8 mouse cellular contexts compared by ENCODE assay signal in genomic region chr5:122994303-122994846, GRCm38 (mm10). TPM values are rescaled to one million over a fixed set of nuclear protein-coding genes. Genes with fewer than 3 reads are reported as not detected.
DNase-seq lines count a peak whose midpoint lies in the region; ATAC-seq and TF ChIP-seq lines count a peak whose summit lies in the region.

No protein-coding gene starts in this region.

- peak overlapping the region; percentile 19; the same call in 1 of the 2 replicates for H3K4me3 ChIP-seq in heart, embryonic 11.5 days (ENCODE audit: low read depth, low read length)
- no peak overlapping the region; the same call in 1 of the 2 replicates for H3K4me3 ChIP-seq in kidney, embryonic 14.5 days (ENCODE audit: low read length)
- no peak overlapping the region for H3K4me3 ChIP-seq in liver, adult 2 months (ENCODE audit: insufficient read depth, low read depth, low read length)
- no peak overlapping the region for H3K4me3 ChIP-seq in myocyte
- no peak overlapping the region for H3K4me3 ChIP-seq in stomach, embryonic 14.5 days (ENCODE audit: low read depth, low read length)

- no peaks in the 10 kb centered on the region for H3K79me2 ChIP-seq in liver, adult 2 months (ENCODE audit: control insufficient read depth, insufficient read depth, low read length)
- H3K79me2 ChIP-seq in myocyte (ENCODE audit: control insufficient read depth, insufficient read depth) = no peaks in the 10 kb centered on the region

- H3K4me1 ChIP-seq in heart, embryonic 11.5 days (ENCODE audit: control insufficient read depth, insufficient read depth, low read length) = peaks cover 20% of the 10 kb centered on the region
- H3K4me1 ChIP-seq in kidney, embryonic 14.5 days (ENCODE audit: control insufficient read depth, insufficient read depth, low read length) = peaks cover 20% of the 10 kb centered on the region
- no peaks in the 10 kb centered on the region for H3K4me1 ChIP-seq in liver, adult 2 months (ENCODE audit: control insufficient read depth, insufficient read depth, low read length)
- H3K4me1 ChIP-seq in stomach, embryonic 14.5 days (ENCODE audit: control insufficient read depth, insufficient read depth, low read length) = peaks cover 8% of the 10 kb centered on the region; the same call in 1 of the 2 replicates

- H3K27ac ChIP-seq in heart, embryonic 11.5 days (ENCODE audit: low read depth, low read length) = peak overlapping the region; percentile 46; the same call in 1 of the 2 replicates
- peak overlapping the region; percentile 77; the same call in 1 of the 2 replicates for H3K27ac ChIP-seq in kidney, embryonic 14.5 days (ENCODE audit: low read depth, low read length)
- no peak overlapping the region for H3K27ac ChIP-seq in liver, adult 2 months (replicated peaks; ENCODE audit: insufficient read depth, low read depth, low read length)
- H3K27ac ChIP-seq in stomach, embryonic 14.5 days (ENCODE audit: low read length) = no peak overlapping the region

- no peaks in the 10 kb centered on the region for H3K27me3 ChIP-seq in heart, embryonic 11.5 days (ENCODE audit: control insufficient read depth, insufficient read depth, low read length)
- H3K27me3 ChIP-seq in kidney, embryonic 14.5 days (ENCODE audit: control insufficient read depth, insufficient read depth, low read length) = no peaks in the 10 kb centered on the region
- no peaks in the 10 kb centered on the region for H3K27me3 ChIP-seq in liver, adult 2 months (ENCODE audit: control insufficient read depth, insufficient read depth, low read length)
- no peaks in the 10 kb centered on the region for H3K27me3 ChIP-seq in myocyte (ENCODE audit: control insufficient read depth, insufficient read depth, insufficient read length)
- no peaks in the 10 kb centered on the region for H3K27me3 ChIP-seq in stomach, embryonic 14.5 days (ENCODE audit: control insufficient read depth, insufficient read depth, low read length)

- H3ac ChIP-seq in myocyte (ENCODE audit: control insufficient read depth, insufficient read length) = no peak overlapping the region

- peak overlapping the region; percentile 59 for H3K9ac ChIP-seq in heart, embryonic 11.5 days (ENCODE audit: low read depth, low read length)
- H3K9ac ChIP-seq in kidney, embryonic 14.5 days (ENCODE audit: low read depth, low read length) = 0 out of 2 replicates have a peak overlapping the region, but pooled peaks have one; percentile 28
- no peak overlapping the region for H3K9ac ChIP-seq in liver, adult 2 months (ENCODE audit: low read depth, low read length)
- no peak overlapping the region for H3K9ac ChIP-seq in stomach, embryonic 14.5 days (replicated peaks; ENCODE audit: low read depth, low read length)

- peak overlapping the region; percentile 60 for H3K4me2 ChIP-seq in heart, embryonic 11.5 days
- H3K4me2 ChIP-seq in kidney, embryonic 14.5 days (replicated peaks; ENCODE audit: low read depth, low read length) = peak overlapping the region; percentile 24
- H3K4me2 ChIP-seq in myocyte (ENCODE audit: low read depth) = peak overlapping the region; percentile 94
- peak overlapping the region; percentile 22; the same call in 1 of the 2 replicates for H3K4me2 ChIP-seq in stomach, embryonic 14.5 days (replicated peaks; ENCODE audit: low read depth, low read length)

- no peaks in the 10 kb centered on the region for H3K36me3 ChIP-seq in heart, embryonic 11.5 days (ENCODE audit: control insufficient read depth, insufficient read depth, low read length)
- H3K36me3 ChIP-seq in kidney, embryonic 14.5 days (ENCODE audit: control insufficient read depth, insufficient read depth, low read length) = peaks cover 3% of the 10 kb centered on the region; the same call in 1 of the 2 replicates
- no peaks in the 10 kb centered on the region for H3K36me3 ChIP-seq in liver, adult 2 months (ENCODE audit: control insufficient read depth, insufficient read depth, low read length)
- no peaks in the 10 kb centered on the region for H3K36me3 ChIP-seq in myocyte (ENCODE audit: control insufficient read depth, insufficient read depth)
- no peaks in the 10 kb centered on the region; the same call in 1 of the 2 replicates for H3K36me3 ChIP-seq in stomach, embryonic 14.5 days (ENCODE audit: control insufficient read depth, insufficient read depth, low read length)

- no peak for TF ChIP-seq POLR2A in liver, adult 2 months (IDR thresholded peaks at IDR 0.05; ENCODE audit: extremely low read depth, insufficient read depth, low read length)
- TF ChIP-seq POLR2A in myocyte (IDR thresholded peaks at IDR 0.05; ENCODE audit: insufficient read length, low read depth) = no peak

- H3K9me3 ChIP-seq in heart, embryonic 11.5 days (replicated peaks; ENCODE audit: control insufficient read depth, low read length) = no peaks in the 10 kb centered on the region
- no peaks in the 10 kb centered on the region for H3K9me3 ChIP-seq in kidney, embryonic 14.5 days (ENCODE audit: control insufficient read depth, low read length)
- H3K9me3 ChIP-seq in stomach, embryonic 14.5 days (ENCODE audit: control insufficient read depth, low read depth, low read length) = no peaks in the 10 kb centered on the region

- 10% methylated on average over 5 of the region's 5 CpGs for WGBS in heart, embryonic 11.5 days (ENCODE audit: insufficient replicate concordance)
- 5% methylated on average over 5 of the region's 5 CpGs for WGBS in kidney, embryonic 14.5 days
- WGBS in liver, adult 2 months = 11% methylated on average over 5 of the region's 5 CpGs
- 8% methylated on average over 5 of the region's 5 CpGs for WGBS in stomach, embryonic 14.5 days

- DNase-seq in cerebellum, postnatal 25 days = peak; percentile 48 to 75
- DNase-seq in cerebellum, adult 9-10 months = no peak
- peak; percentile 98 for DNase-seq in liver, adult 2 months (ENCODE audit: extremely low read depth, low read depth, low spot score)

- no peak for TF ChIP-seq CTCF in liver, adult 2 months (IDR thresholded peaks at IDR 0.05; ENCODE audit: low read depth, low read length)

- peak; percentile 74 for ATAC-seq in erythroid progenitor cell, adult 5-6 weeks (replicated peaks; ENCODE audit: low FRiP score, poor library complexity, severe bottlenecking)
- ATAC-seq in heart, embryonic 11.5 days (replicated peaks; ENCODE audit: insufficient number of reproducible peaks, low FRiP score, low TSS enrichment) = peak; percentile 71; the same call in 1 of the 2 replicates
- ATAC-seq in kidney, embryonic 14.5 days (ENCODE audit: low FRiP score, low TSS enrichment) = peak; percentile 93
- ATAC-seq in stomach, embryonic 14.5 days (ENCODE audit: insufficient number of reproducible peaks, insufficient read depth, low FRiP score, low read depth) = peak; percentile 93

TF ChIP-seq in myocyte, 11 proteins besides CTCF, POLR2A, EP300 and RAD21:
- TF ChIP-seq E2F4 (IDR thresholded peaks at IDR 0.05; ENCODE audit: insufficient read depth) (peak; percentile 64), USF1 (IDR thresholded peaks at IDR 0.05; ENCODE audit: low read depth) (no peak)

RNA-seq across cellular contexts. Expression of gene Kdm2b, which starts 4.8 kb away (rescaled TPM):
- 7.5 and 13.0 TPM in 2 replicates for total RNA-seq in erythroid progenitor cell, adult 5-6 weeks (2015; ENCODE audit: low replicate concordance)
- 13.0 and 14.9 TPM in 2 replicates for total RNA-seq in erythroid progenitor cell, adult 5-6 weeks (2017; ENCODE audit: low replicate concordance)
- 26.5 and 28.8 TPM in 2 replicates for polyA plus RNA-seq in heart, embryonic 11.5 days (2014; fragmentation: Nextera tagmentation; extraction: Ambion mirVana)
- polyA plus RNA-seq in kidney, embryonic 14.5 days (2014; fragmentation: Nextera tagmentation; extraction: Ambion mirVana) = 59.1 and 105 TPM in 2 replicates
- total RNA-seq in liver, adult 2 months (2014; rRNA removed) = 3.0 and 4.9 TPM in 2 replicates
- 5.5 and 7.1 TPM in 2 replicates for polyA plus RNA-seq in liver, adult 2 months (2012; rRNA removed)
- 10.1 TPM for polyA plus RNA-seq in myocyte (2012; fragmentation: generic; extraction: Trizol)
- polyA plus RNA-seq in stomach, embryonic 14.5 days (2014; fragmentation: Nextera tagmentation; extraction: Ambion mirVana) = 34.5 and 37.9 TPM in 2 replicates

RNA-seq across cellular contexts. Expression of gene Orai1, which starts 20.5 kb away (rescaled TPM):
- total RNA-seq in erythroid progenitor cell, adult 5-6 weeks (2015; ENCODE audit: low replicate concordance) = 5.0 and 24.3 TPM in 2 replicates
- total RNA-seq in erythroid progenitor cell, adult 5-6 weeks (2017; ENCODE audit: low replicate concordance) = 3.5 and 4.0 TPM in 2 replicates
- polyA plus RNA-seq in heart, embryonic 11.5 days (2014; fragmentation: Nextera tagmentation; extraction: Ambion mirVana) = 12.5 and 15.1 TPM in 2 replicates
- polyA plus RNA-seq in kidney, embryonic 14.5 days (2014; fragmentation: Nextera tagmentation; extraction: Ambion mirVana) = 21.5 and 23.2 TPM in 2 replicates
- total RNA-seq in liver, adult 2 months (2014; rRNA removed) = 4.2 and 5.8 TPM in 2 replicates
- 39.3 and 43.1 TPM in 2 replicates for polyA plus RNA-seq in liver, adult 2 months (2012; rRNA removed)
- polyA plus RNA-seq in myocyte (2012; fragmentation: generic; extraction: Trizol) = 36.7 TPM
- 17.8 and 20.5 TPM in 2 replicates for polyA plus RNA-seq in stomach, embryonic 14.5 days (2014; fragmentation: Nextera tagmentation; extraction: Ambion mirVana)

RNA-seq across cellular contexts. Expression of gene Morn3, which starts 52.4 kb away (rescaled TPM):
- not detected in 2 replicates for total RNA-seq in erythroid progenitor cell, adult 5-6 weeks (2015; ENCODE audit: low replicate concordance)
- not detected in 2 replicates for total RNA-seq in erythroid progenitor cell, adult 5-6 weeks (2017; ENCODE audit: low replicate concordance)
- 0.69 TPM in 1 of 2 replicates, not detected in the other for polyA plus RNA-seq in heart, embryonic 11.5 days (2014; fragmentation: Nextera tagmentation; extraction: Ambion mirVana)
- polyA plus RNA-seq in kidney, embryonic 14.5 days (2014; fragmentation: Nextera tagmentation; extraction: Ambion mirVana) = 1.3 and 1.7 TPM in 2 replicates
- not detected in 2 replicates for total RNA-seq in liver, adult 2 months (2014; rRNA removed)
- polyA plus RNA-seq in liver, adult 2 months (2012; rRNA removed) = not detected in 2 replicates
- polyA plus RNA-seq in myocyte (2012; fragmentation: generic; extraction: Trizol) = not detected
- not detected in 2 replicates for polyA plus RNA-seq in stomach, embryonic 14.5 days (2014; fragmentation: Nextera tagmentation; extraction: Ambion mirVana)

Comparison
In these comparisons a context has a peak if more than half of its experiments do, and no peak if none do; other contexts are left out.
1. H3K27ac ChIP-seq: peak in heart, embryonic 11.5 days (single experiment) and kidney, embryonic 14.5 days (single experiment); none in liver, adult 2 months (single experiment) and stomach, embryonic 14.5 days (single experiment).
2. H3K4me2 ChIP-seq: peak in every context shown above with its lines; median percentile 94 in myocyte; 60 in heart, embryonic 11.5 days; 24 in kidney, embryonic 14.5 days; 22 in stomach, embryonic 14.5 days.
3. H3K9ac ChIP-seq: peak in heart, embryonic 11.5 days (single experiment) and kidney, embryonic 14.5 days (single experiment); none in liver, adult 2 months (single experiment) and stomach, embryonic 14.5 days (single experiment).
4. Peak in every context shown above with its lines, with median percentiles within 50 percentile points of each other: ATAC-seq.